Mouse (Mus musculus): ENCODE results near the gene Gm29776. TPM values are rescaled to one million over a fixed set of nuclear protein-coding genes. Genes with fewer than 3 reads are reported as not detected.
A peak's percentile ranks its signal among the peaks of the same experiment; 100 is the strongest.

Gene Gm29776
- 0.14 and 0.15 TPM in 2 replicates for polyA plus RNA-seq (2014; fragmentation: Nextera tagmentation; extraction: Ambion mirVana)

DNA sequence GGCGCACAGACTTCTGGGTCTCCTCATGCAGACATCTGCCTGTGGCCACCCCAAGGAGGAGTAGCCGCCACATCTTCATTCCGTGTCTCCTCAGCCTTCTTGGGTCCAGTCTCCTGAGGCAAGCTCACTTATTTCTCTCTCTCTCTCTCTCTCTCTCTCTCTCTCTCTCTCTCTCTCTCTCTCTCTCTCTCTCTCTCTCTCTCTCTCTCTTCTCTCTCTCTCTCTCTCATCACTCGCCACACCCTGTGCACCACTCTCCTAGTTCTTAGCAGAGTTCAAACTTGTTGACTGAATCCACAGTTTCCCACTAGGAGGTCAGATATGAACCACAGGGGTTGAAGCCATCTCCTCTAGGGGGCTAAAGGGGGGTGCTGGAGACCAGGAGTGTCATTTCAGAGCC is at the start of gene Gm29776:
TSS of gene Gm29776 (minus strand) at position 101 of the 400 bp plus-strand sequence.
- Histone ChIP-seq H3K27ac (ENCODE audit: low read depth, low read length) (no peak within 1 kb of the TSS), H3K4me1 (ENCODE audit: control insufficient read depth, insufficient read depth, low read length) (no peaks in the 10 kb centered on the region), H3K4me2 (ENCODE audit: low read length) (no peak within 1 kb of the TSS), H3K36me3 (ENCODE audit: control insufficient read depth, insufficient read depth, low read length) (peaks cover 8% of the 10 kb centered on the region), H3K9me3 (replicated peaks; ENCODE audit: control insufficient read depth, low read length) (no peaks in the 10 kb centered on the region), H3K9ac (ENCODE audit: low read length) (no peak within 1 kb of the TSS), H3K4me3 (ENCODE audit: low read depth, low read length) (no peak within 1 kb of the TSS), H3K27me3 (replicated peaks; ENCODE audit: control insufficient read depth, insufficient read depth, low read length) (no peaks in the 10 kb centered on the region)
- WGBS: 69% methylated on average over 4 of the region's 4 CpGs
- DNase-seq (ENCODE audit: low spot score): no peak
- no peak for ATAC-seq

DNA sequence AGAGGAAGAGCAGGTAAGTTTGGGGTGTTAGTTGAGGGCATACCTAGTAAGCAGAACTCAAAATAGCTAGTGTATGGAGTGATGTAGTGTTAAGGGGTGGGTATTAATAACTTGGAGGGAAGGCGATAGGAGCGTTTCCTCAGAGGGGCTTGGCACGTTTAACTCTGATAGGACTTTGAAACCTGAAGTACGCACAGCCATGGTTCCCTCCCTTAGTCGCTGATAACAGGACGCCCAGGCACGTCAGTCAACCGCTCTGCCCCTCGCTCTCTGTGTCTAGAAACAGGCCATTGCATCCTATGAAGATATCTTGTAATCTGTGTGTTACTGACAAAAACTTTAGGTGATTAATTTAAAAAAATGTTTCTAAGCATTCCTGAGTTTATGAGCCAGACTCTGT is 47.4 kb upstream of the Gm29776 start:
- Histone ChIP-seq H3K4me3 (ENCODE audit: low read depth, low read length) (no peak overlapping the region), H3K9ac (ENCODE audit: low read length) (no peak overlapping the region), H3K4me1 (ENCODE audit: control insufficient read depth, insufficient read depth, low read length) (no peaks in the 10 kb centered on the region), H3K9me3 (replicated peaks; ENCODE audit: control insufficient read depth, low read length) (no peaks in the 10 kb centered on the region), H3K27me3 (replicated peaks; ENCODE audit: control insufficient read depth, insufficient read depth, low read length) (no peaks in the 10 kb centered on the region), H3K4me2 (ENCODE audit: low read length) (no peak overlapping the region), H3K27ac (ENCODE audit: low read depth, low read length) (no peak overlapping the region), H3K36me3 (ENCODE audit: control insufficient read depth, insufficient read depth, low read length) (no peaks in the 10 kb centered on the region)
- WGBS: 92% methylated on average over 9 of the region's 9 CpGs
- no peak for ATAC-seq
- DNase-seq (ENCODE audit: low spot score): no peak

GRCm38 (mm10) chr14:54744473-54744872 is 45.8 kb upstream of the Gm29776 start:
- H3K9ac ChIP-seq (ENCODE audit: low read length): no peak overlapping the region
- no peak overlapping the region for H3K27ac ChIP-seq (ENCODE audit: low read depth, low read length)
- WGBS: 81% methylated on average over 8 of the region's 8 CpGs
- DNase-seq (ENCODE audit: low spot score) (no peak), ATAC-seq (no peak)
- H3K9me3 ChIP-seq (replicated peaks; ENCODE audit: control insufficient read depth, low read length): no peaks in the 10 kb centered on the region
- no peak overlapping the region for H3K4me3 ChIP-seq (ENCODE audit: low read depth, low read length)
- H3K27me3 ChIP-seq (replicated peaks; ENCODE audit: control insufficient read depth, insufficient read depth, low read length): no peaks in the 10 kb centered on the region
- H3K36me3 ChIP-seq (ENCODE audit: control insufficient read depth, insufficient read depth, low read length): no peaks in the 10 kb centered on the region
- H3K4me1 ChIP-seq (ENCODE audit: control insufficient read depth, insufficient read depth, low read length): no peaks in the 10 kb centered on the region
- H3K4me2 ChIP-seq (ENCODE audit: low read length): no peak overlapping the region

GRCm38 (mm10) chr14:54742375-54742774 is 43.7 kb upstream of the Gm29776 start:
- Histone ChIP-seq H3K27me3 (replicated peaks; ENCODE audit: control insufficient read depth, insufficient read depth, low read length) (no peaks in the 10 kb centered on the region), H3K36me3 (ENCODE audit: control insufficient read depth, insufficient read depth, low read length) (no peaks in the 10 kb centered on the region), H3K4me3 (ENCODE audit: low read depth, low read length) (no peak overlapping the region), H3K9me3 (replicated peaks; ENCODE audit: control insufficient read depth, low read length) (no peaks in the 10 kb centered on the region), H3K9ac (ENCODE audit: low read length) (no peak overlapping the region), H3K4me2 (ENCODE audit: low read length) (no peak overlapping the region), H3K4me1 (ENCODE audit: control insufficient read depth, insufficient read depth, low read length) (no peaks in the 10 kb centered on the region), H3K27ac (ENCODE audit: low read depth, low read length) (no peak overlapping the region)
- DNase-seq (ENCODE audit: low spot score) (no peak), ATAC-seq (no peak)
- 81% methylated on average over 2 of the region's 2 CpGs for WGBS

- DNase-seq (ENCODE audit: low spot score) (no peak), ATAC-seq (no peak)
- no peak overlapping the region for H3K27ac ChIP-seq (ENCODE audit: low read depth, low read length)
- 91% methylated on average over 6 of the region's 6 CpGs for WGBS
- no peaks in the 10 kb centered on the region for H3K27me3 ChIP-seq (replicated peaks; ENCODE audit: control insufficient read depth, insufficient read depth, low read length)
- no peaks in the 10 kb centered on the region for H3K36me3 ChIP-seq (ENCODE audit: control insufficient read depth, insufficient read depth, low read length)
- H3K4me3 ChIP-seq (ENCODE audit: low read depth, low read length): no peak overlapping the region
- no peaks in the 10 kb centered on the region for H3K9me3 ChIP-seq (replicated peaks; ENCODE audit: control insufficient read depth, low read length)
- H3K4me1 ChIP-seq (ENCODE audit: control insufficient read depth, insufficient read depth, low read length): no peaks in the 10 kb centered on the region
- H3K9ac ChIP-seq (ENCODE audit: low read length): no peak overlapping the region
- H3K4me2 ChIP-seq (ENCODE audit: low read length): no peak overlapping the region
Measured at GRCm38 (mm10) chr14:54741721-54742120, 43.1 kb upstream of the Gm29776 start.

DNA sequence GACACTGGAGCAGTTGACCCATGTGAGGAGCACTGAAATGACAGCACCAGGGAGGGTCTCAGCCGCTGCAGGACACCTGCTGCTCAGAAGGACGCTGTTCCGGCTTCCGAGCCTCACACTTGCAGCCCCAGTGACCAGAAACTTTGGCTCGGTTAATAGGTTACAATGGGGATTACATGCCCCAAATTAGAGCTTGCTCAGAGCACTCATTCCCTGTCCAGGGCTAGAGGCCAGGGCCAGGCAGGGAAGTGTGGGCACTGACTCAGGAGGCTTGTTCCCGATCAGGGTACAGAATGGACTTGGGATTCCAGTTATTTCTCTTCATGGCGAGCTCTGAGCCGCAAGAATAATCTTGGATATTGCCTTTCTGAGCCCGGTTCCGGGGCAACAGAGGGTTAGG is 39.0 kb upstream of the Gm29776 start:
- no peak overlapping the region for H3K4me3 ChIP-seq (ENCODE audit: low read depth, low read length)
- no peak overlapping the region for H3K4me2 ChIP-seq (ENCODE audit: low read length)
- no peaks in the 10 kb centered on the region for H3K9me3 ChIP-seq (replicated peaks; ENCODE audit: control insufficient read depth, low read length)
- DNase-seq (ENCODE audit: low spot score): no peak
- ATAC-seq: no peak
- no peaks in the 10 kb centered on the region for H3K36me3 ChIP-seq (ENCODE audit: control insufficient read depth, insufficient read depth, low read length)
- no peak overlapping the region for H3K9ac ChIP-seq (ENCODE audit: low read length)
- no peaks in the 10 kb centered on the region for H3K27me3 ChIP-seq (replicated peaks; ENCODE audit: control insufficient read depth, insufficient read depth, low read length)
- WGBS: 45% methylated on average over 10 of the region's 10 CpGs
- no peak overlapping the region for H3K27ac ChIP-seq (ENCODE audit: low read depth, low read length)
- no peaks in the 10 kb centered on the region; the same call in 1 of the 2 replicates for H3K4me1 ChIP-seq (ENCODE audit: control insufficient read depth, insufficient read depth, low read length)

DNA sequence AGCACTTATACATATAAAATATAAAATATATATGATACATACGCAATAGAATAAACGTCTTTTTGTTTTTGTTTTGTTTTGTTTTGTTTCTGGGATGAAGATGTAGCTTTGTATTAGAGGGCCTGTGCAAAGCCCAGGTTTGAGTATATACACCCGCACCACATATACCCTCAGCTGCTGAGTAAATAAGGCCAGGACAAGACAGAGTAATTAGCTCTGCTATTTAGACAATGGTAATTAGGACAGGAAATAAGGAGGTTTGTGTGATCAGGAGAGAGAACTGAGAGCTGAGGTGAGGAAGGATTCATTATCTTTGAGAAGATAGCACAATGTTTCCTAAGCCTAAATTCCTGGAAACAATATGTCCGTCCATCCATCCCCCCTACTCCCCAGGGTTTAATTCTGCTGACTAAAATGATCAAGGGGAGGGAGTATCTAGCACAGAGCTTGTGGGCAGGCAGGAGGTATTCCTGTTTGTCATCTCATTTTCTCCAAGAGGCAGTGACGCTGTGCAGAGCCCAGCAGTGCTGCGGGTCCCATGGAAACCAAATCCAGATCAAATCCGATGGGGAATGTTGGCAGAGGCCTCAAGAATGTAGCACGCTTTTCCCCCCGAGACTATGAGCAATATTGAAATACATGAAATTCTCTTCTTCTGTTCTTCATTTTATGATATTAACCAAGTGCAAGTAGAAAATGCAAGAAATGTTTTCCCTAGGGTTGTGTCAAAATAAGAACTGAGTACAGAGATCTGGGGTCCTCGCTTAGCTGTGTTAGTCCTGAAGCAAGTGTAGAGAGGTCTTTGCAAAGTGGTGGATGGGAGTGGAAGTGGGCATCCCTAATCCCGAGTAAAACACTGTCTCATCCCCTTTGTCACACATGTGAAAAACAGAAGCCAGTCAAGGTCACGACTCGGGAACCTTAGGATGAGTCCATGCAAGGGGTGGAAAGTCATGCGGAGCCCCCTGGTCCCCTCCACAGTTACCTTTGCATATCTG is 38.2 kb upstream of the Gm29776 start:
- DNase-seq (ENCODE audit: low spot score) (peak; percentile 63), ATAC-seq (peak; percentile 68; the same call in 1 of the 2 replicates)
- H3K4me3 ChIP-seq (ENCODE audit: low read depth, low read length): no peak overlapping the region
- no peaks in the 10 kb centered on the region for H3K27me3 ChIP-seq (replicated peaks; ENCODE audit: control insufficient read depth, insufficient read depth, low read length)
- WGBS: 53% methylated on average over 14 of the region's 14 CpGs
- H3K9ac ChIP-seq (ENCODE audit: low read length): no peak overlapping the region
- no peaks in the 10 kb centered on the region for H3K9me3 ChIP-seq (replicated peaks; ENCODE audit: control insufficient read depth, low read length)
- no peaks in the 10 kb centered on the region; the same call in 1 of the 2 replicates for H3K4me1 ChIP-seq (ENCODE audit: control insufficient read depth, insufficient read depth, low read length)
- H3K36me3 ChIP-seq (ENCODE audit: control insufficient read depth, insufficient read depth, low read length): no peaks in the 10 kb centered on the region
- no peak overlapping the region for H3K27ac ChIP-seq (ENCODE audit: low read depth, low read length)
- H3K4me2 ChIP-seq (ENCODE audit: low read length): no peak overlapping the region

GRCm38 (mm10) chr14:54735221-54735620 is 36.6 kb upstream of the Gm29776 start:
- WGBS: 83% methylated on average over 4 of the region's 4 CpGs
- H3K36me3 ChIP-seq (ENCODE audit: control insufficient read depth, insufficient read depth, low read length): no peaks in the 10 kb centered on the region

GRCm38 (mm10) chr14:54734004-54734403 is 35.4 kb upstream of the Gm29776 start:
- H3K9ac ChIP-seq (ENCODE audit: low read length): no peak overlapping the region
- H3K9me3 ChIP-seq (replicated peaks; ENCODE audit: control insufficient read depth, low read length): no peaks in the 10 kb centered on the region
- ATAC-seq (no peak), DNase-seq (ENCODE audit: low spot score) (no peak)
- WGBS: 81% methylated on average over 4 of the region's 4 CpGs
- H3K36me3 ChIP-seq (ENCODE audit: control insufficient read depth, insufficient read depth, low read length): no peaks in the 10 kb centered on the region
- H3K4me3 ChIP-seq (ENCODE audit: low read depth, low read length): no peak overlapping the region
- no peak overlapping the region for H3K4me2 ChIP-seq (ENCODE audit: low read length)
- H3K27ac ChIP-seq (ENCODE audit: low read depth, low read length): no peak overlapping the region
- H3K4me1 ChIP-seq (ENCODE audit: control insufficient read depth, insufficient read depth, low read length): peaks cover 2% of the 10 kb centered on the region; the same call in 1 of the 2 replicates
- H3K27me3 ChIP-seq (replicated peaks; ENCODE audit: control insufficient read depth, insufficient read depth, low read length): no peaks in the 10 kb centered on the region

More at GRCm38 (mm10) chr14:54735221-54735620, 36.6 kb upstream of the Gm29776 start:
- H3K9me3 ChIP-seq (replicated peaks; ENCODE audit: control insufficient read depth, low read length): no peaks in the 10 kb centered on the region
- no peak for DNase-seq (ENCODE audit: low spot score)
- ATAC-seq: no peak
- no peaks in the 10 kb centered on the region for H3K27me3 ChIP-seq (replicated peaks; ENCODE audit: control insufficient read depth, insufficient read depth, low read length)
- H3K4me2 ChIP-seq (ENCODE audit: low read length): no peak overlapping the region
- H3K27ac ChIP-seq (ENCODE audit: low read depth, low read length): no peak overlapping the region
- H3K4me1 ChIP-seq (ENCODE audit: control insufficient read depth, insufficient read depth, low read length): no peaks in the 10 kb centered on the region; the same call in 1 of the 2 replicates
- H3K4me3 ChIP-seq (ENCODE audit: low read depth, low read length): no peak overlapping the region
- no peak overlapping the region for H3K9ac ChIP-seq (ENCODE audit: low read length)
